Mouse (Mus musculus) CD4-positive helper T cell, adult 2 months (primary cell): ENCODE data around the gene Sorbs2.

Source experiments
- DNase-seq: peaks from one replicate; pipeline ENCODE4 v3.0.0-alpha.2; 2012; ENCODE audit warnings: low read depth, missing footprints, low spot score

Sorbs2 gene

DNA sequence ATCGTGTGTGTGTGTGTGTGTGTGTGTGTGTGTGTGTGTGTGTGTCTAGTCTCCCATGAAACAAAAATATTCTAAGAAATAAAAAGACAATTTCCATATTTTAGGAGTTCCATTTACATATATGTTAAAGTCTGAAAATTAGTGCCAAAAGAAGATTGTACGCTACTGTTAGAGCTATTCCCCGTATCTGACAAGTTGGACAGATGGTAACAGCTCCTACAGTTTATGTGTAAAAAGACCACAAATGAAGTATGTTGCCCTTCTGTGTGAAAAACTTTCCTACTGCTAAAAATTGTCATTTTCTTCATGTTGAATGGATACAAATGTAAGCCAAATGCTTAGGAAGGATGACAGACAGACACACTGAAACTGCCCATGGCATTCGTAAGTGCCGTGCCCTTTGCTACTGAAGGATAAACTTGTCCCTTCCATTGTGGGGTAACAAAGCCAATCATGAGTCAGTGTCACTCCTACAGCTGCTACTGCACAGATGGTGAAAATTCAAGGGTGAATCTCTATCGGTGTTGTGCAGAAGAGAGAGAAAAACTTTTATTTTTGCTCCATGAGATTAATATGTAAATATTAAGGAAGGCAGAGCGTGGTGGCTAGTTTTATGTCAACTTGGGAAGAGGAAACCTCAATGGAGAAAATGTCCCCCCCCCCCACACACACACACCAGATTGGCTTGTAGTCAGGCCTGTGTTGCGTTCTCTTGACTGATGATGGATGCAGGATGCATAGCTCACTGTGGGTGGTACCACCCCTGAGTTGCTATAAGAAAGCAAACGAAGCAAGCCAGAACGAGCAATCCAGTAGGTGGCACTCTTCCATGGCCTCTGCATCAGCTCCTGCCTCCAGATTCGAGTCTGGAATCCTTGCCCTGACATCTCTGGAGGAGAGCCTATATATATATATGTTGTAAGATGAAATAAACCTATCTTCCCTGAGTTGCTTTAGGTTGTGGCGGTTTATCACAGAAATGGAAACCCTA, 244.2 kb downstream of the Sorbs2 start:
- DNase-seq: no peak

DNA sequence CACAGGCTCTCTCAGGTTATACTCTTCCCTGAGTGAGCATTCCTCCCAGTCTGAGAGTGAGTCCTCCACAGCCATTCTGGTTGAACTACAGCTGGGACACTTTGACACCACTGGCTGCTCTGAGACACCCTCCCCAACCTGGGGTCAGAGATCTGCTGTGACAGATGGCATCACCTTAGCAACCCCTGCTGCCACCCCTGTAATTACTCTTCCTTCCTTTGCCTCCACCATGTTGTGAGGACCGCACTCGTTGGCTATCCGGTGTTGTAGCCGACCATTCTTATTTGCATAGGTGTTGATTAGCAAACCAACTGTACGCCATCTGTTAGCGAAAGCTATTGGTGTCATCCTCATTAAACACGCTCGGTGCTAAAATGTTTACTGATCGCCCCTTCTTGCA, 247.9 kb downstream of the Sorbs2 start:
- no peak for DNase-seq

DNA sequence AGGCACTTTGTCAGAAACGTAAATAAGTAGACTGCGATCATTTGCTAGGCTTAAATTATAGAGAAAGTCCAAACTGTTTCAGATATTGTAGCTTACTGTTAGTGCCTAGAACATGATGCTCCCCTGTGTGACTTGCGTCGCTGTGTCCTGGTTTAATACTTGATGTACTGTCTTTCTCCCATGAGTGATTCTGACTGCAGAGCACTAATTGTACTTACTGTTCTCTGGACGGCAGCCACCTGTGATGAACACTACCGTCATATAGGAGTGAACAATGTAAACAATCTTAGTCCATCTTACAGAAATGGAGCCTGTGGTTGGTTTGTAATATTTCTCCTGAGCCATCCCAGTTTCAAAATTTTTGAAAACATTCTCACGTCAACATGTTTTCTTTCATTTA, 248.4 kb downstream of the Sorbs2 start:
- DNase-seq: no peak

GRCm38 (mm10) chr8:45760622-45761021, 253.0 kb downstream of the Sorbs2 start:
- no peak for DNase-seq

DNA sequence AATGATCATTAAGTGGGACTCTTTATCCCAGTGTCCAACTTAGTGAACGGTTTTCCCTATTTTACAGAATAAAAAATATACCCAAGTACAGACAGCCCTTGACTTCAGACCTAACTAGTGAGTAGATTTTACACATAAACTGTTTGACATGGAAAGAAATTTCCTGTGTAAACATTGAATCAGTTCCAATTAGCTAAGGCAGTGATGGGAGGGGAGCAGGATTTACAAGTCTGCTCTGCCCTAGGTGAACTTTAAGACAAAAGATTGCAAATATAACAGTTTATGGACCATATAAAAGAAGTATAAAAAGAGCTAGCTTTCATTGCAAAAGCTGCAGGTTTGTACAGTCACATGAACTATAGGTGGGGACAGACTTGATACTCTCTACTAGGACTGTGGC, 253.5 kb downstream of the Sorbs2 start:
- no peak for DNase-seq

DNA sequence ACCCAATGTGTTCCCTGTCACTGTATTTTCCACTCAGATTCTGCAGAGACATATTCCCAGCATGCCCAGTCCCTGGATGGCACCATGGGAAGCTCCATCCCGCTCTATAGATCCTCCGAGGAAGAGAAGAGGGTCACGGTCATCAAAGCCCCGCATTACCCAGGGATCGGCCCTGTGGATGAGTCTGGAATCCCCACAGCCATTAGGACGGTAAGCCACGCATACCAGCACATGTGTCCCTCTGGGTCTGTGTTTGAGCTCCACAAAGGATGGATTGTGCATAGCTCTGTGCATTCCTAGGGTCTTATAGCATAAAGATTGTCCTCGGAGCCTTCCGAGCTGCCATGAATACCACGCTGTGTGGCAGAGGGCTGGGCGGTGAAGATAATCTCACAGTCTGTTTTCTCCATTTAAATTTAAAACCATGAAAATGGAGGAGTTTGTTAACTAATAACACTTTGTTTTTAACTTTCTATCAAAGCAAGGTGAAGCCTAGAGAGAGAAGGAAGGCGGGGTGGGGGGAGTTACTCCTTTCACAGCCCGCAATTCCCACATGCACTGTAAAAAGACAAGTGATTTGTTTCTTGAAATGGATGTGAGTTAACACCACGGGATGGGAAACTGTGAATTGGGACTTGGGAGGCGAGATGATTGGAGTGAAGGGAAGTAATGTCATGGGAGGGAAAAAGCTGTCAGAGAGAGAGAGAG, 255.5 kb downstream of the Sorbs2 start:
- no peak for DNase-seq

- no peak for DNase-seq
These were observed 256.2 kb downstream of the Sorbs2 start for GRCm38 (mm10) chr8:45763690-45764342.

- DNase-seq: no peak
These were observed 258.6 kb downstream of the Sorbs2 start for GRCm38 (mm10) chr8:45766138-45766537.

GRCm38 (mm10) chr8:45774841-45775240, 267.3 kb downstream of the Sorbs2 start:
- DNase-seq: no peak

- no peak for DNase-seq
These were observed 267.9 kb downstream of the Sorbs2 start for GRCm38 (mm10) chr8:45775481-45775880.

- DNase-seq: no peak
These were observed 268.8 kb downstream of the Sorbs2 start for GRCm38 (mm10) chr8:45776366-45776765.

- DNase-seq: no peak
These were observed 269.4 kb downstream of the Sorbs2 start for GRCm38 (mm10) chr8:45776977-45777376.

DNA sequence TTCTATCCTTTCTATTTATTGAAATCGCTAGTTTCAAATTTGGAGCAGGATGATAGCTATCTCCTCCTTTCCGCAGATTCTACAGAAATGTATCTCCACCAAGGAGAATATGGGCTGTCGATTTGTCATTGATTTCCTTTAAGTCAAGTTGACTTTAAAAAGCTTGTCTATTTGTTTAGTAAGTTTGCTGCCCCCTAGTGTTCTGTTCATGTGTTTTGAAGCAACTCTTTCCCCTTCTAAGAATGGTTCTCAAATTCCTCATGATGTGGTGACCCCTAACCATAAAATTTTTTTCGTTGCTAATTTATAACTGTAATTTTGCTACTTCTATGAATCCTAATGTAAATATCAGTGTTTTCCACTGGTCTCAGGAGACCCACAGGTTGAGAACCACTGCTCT, 273.0 kb downstream of the Sorbs2 start:
- no peak for DNase-seq

GRCm38 (mm10) chr8:45788610-45789009, 281.0 kb downstream of the Sorbs2 start:
- no peak for DNase-seq

- no peak for DNase-seq
These were observed 287.3 kb downstream of the Sorbs2 start for GRCm38 (mm10) chr8:45794847-45795246.

DNA sequence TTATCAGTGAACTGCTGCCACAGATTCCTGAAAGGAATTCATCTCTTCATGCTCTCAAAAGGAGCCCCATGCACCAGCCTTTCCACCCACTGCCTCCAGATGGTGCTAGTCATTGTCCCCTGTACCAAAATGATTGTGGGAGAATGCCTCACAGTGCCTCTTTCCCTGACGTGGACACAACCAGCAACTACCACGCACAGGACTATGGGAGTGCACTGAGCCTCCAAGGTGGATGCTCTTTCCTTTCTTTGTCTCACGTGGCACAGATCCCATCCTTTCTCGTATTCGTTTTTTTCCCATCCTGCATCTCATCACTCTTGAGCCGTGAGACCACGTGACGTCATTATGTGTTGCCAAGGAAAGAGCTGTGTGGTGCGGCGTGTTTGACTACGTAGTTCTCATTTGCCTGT, 288.7 kb downstream of the Sorbs2 start:
- no peak for DNase-seq

DNA sequence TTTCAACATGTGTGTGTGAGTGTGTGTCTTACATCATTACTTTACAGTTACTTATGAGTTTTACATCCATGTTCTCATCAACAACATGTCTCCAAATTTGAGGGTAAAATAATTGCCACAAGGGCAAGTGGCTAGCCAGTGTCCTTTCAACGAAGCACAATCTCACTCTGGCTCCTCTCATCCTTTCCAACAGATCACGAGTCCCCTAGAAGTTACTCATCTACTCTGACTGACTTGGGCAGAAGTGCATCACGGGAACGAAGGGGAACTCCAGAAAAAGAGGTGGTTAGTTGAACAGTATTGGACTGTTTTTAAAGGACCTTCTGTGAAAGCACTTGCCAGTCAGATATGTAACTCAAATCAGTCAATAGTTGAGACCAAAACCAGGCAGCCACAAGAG, 291.9 kb downstream of the Sorbs2 start:
- no peak for DNase-seq

GRCm38 (mm10) chr8:45808597-45808996, 301.0 kb downstream of the Sorbs2 start:
- DNase-seq: no peak

DNA sequence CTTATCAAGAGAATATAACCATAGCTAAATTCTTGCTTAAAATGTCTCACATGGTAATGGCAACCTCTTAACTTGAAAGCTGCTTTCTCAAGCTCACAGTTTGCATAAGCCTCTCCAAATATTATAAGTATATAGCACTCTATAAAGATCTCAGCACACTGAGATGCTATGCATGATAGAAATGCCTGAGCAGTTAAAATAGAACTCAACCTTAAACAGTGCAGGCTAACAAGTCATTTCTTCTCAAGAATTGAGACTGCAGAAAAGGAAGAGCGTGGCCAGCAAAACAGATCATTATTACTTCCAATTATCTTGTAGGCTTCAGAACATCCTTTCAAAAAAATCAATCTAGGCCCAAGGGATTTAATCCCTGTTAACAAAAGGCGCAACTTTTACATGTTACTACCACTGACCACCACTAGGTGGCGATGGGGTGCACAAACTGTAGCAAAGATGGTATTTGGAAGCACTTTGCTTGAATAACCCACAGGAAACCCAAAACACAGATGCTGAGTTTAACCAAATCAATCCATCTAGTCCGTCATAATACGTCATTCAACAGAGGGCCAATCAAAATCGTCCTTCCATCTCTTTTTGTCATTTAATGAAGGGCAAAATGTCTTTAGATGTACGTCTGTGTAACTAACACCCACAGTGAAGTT, 309.3 kb downstream of the Sorbs2 start:
- peak; percentile 17 for DNase-seq

DNA sequence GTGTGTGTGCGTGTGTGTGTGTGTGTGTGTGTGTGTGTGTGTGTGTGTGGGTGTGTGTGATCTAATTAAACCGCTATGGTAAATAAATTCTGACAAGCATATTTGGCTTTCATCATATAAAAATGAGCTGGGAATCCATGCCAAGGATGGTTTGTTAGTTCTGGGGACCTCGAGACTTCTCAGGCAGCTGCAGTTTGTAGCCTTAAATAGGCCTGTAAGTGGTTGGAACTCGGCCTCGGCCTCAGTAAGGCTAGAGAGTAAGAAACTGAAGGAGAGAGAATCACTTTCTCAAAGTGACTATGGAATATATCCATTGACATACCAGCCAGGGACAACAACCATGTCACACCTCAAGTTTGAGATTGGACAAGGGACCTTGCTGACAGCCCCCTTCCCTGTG, 314.1 kb downstream of the Sorbs2 start:
- DNase-seq: no peak

DNA sequence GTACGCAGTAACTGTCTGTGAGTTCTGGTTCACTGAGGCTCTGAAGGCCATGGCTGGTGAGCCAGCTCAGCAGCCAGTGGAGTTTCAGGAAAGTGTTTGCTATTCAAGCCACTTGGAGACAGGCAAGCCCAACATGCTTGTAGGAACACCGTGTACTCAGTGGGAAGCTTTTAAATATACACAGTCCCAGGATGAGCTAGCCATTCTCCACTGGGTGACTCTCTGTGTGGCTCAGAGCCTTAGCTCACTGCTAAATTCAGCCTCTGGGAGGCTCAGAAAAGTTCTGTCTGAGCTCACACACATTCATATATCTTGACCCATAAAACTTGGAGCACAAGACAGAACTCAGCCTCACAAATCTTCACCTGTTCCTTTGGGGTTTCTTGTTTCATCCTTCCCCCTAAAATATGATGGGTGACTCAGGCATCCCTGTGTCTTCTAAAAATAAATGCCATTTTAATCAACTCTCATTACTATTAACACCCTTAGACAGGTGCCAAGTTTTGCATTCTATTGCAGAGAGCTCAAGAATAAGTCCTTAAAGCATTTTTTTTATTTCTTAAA, 322.5 kb downstream of the Sorbs2 start:
- no peak for DNase-seq
